10 mouse cellular contexts compared by ENCODE assay signal in the genomic region with DNA sequence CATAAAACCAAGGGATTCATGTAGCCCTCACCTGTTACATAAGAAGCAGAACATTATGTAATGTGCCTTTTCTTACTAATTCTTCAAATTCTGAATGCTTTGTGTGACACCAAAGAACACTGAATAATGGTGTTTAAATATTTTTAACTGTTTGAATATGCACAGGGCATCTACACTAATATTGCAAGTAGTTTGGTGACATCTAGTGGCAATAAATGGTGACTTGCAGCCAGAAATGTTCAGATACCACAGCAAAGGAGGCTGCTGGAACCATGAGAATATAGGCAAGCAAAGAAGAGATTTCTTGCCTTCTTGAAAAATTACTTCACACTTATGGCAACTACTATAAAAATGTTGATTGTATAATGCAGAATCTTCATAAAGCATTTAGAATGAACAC.
A peak's percentile ranks its signal among the peaks of the same experiment; 100 is the strongest.
DNase-seq lines count a peak whose midpoint lies in the region; ATAC-seq and TF ChIP-seq lines count a peak whose summit lies in the region.
"Had no signal": no experiment of that assay in that cellular context is flagged by ENCODE, and none has a peak within 500 bp of the region (broad histone marks: within the 10 kb centered on the region; RNA-seq: fewer than 3 reads in every experiment).

No protein-coding gene starts in this region.

- TF ChIP-seq POLR2A in lung, adult 2 months (IDR thresholded peaks at IDR 0.05; ENCODE audit: borderline replicate concordance, extremely low read depth, low read depth, low read length): no peak

- intact Hi-C loops in left cerebral cortex, postnatal 4 days (cut with DNase I): loop anchor here (5.0 to 10.0 kb wide), 3 partner anchors 186 to 1816 kb away; no protein-coding TSS in a partner anchor

- DNase-seq in cerebellum, adult 18-20 months: peak; percentile 12 to 14
- DNase-seq in lung, postnatal 36 days: peak; percentile 10
- DNase-seq in lung, adult 2 months: no peak
- DNase-seq in left cerebral cortex, postnatal 4 days: peak; percentile 18
- DNase-seq in thymus, postnatal 14 days: no peak

- TF ChIP-seq CTCF in lung, adult 2 months (IDR thresholded peaks at IDR 0.05; ENCODE audit: insufficient read depth, low read length): no peak

- no peaks in the 10 kb centered on the region for H3K4me1 ChIP-seq in lung, adult 2 months (ENCODE audit: control insufficient read depth, insufficient read depth, low read length)
- H3K4me1 ChIP-seq: embryonic facial prominence, embryonic 15.5 days; limb, embryonic 13.5 days had no signal

- ATAC-seq in cerebellum, adult (ENCODE audit: insufficient number of reproducible peaks, low FRiP score, low TSS enrichment): no peak
- peak; percentile 77 for ATAC-seq in frontal cortex, adult (ENCODE audit: low TSS enrichment)
- ATAC-seq in megakaryocyte progenitor cell, adult 5-6 weeks (replicated peaks; ENCODE audit: poor library complexity): no peak

- no peak overlapping the region for H3K4me3 ChIP-seq in lung, adult 2 months (replicated peaks; ENCODE audit: extremely low read depth, low read depth, low read length)
- H3K4me3 ChIP-seq: embryonic facial prominence, embryonic 15.5 days; limb, embryonic 13.5 days had no signal

Comparison
In these comparisons a context has a peak if more than half of its experiments do, and no peak if none do; other contexts are left out.
1. DNase-seq: peak in cerebellum, adult 18-20 months (2 of 2), lung, postnatal 36 days (single experiment) and left cerebral cortex, postnatal 4 days (single experiment); none in lung, adult 2 months (single experiment) and thymus, postnatal 14 days (single experiment).